Mouse (Mus musculus) lung, postnatal 25 days (tissue): ENCODE results near the gene Ermp1.
"Not testable (repeated sequence)": the region's sequence is repeated elsewhere in the genome, so short reads cannot be mapped to it uniquely, and the experiment has no call there.

Experiments used
- DNase-seq: peaks from one replicate; pipeline ENCODE4 v3.0.0; 2022; ENCODE audit warnings: low spot score

The Ermp1 gene

GRCm38 (mm10) chr19:29603548-29604353 lies 44.5 kb downstream of the Ermp1 start:
- DNase-seq = no peak

GRCm38 (mm10) chr19:29598981-29599380 lies 49.2 kb downstream of the Ermp1 start:
- no peak for DNase-seq

- DNase-seq = no peak
These were observed 51.2 kb downstream of the Ermp1 start for GRCm38 (mm10) chr19:29596985-29597384.

GRCm38 (mm10) chr19:29596276-29596675 lies 51.9 kb downstream of the Ermp1 start:
- no peak for DNase-seq

- not testable (repeated sequence) for DNase-seq
These were observed 54.4 kb downstream of the Ermp1 start for GRCm38 (mm10) chr19:29593783-29594182.

- no peak for DNase-seq
These were observed 64.5 kb downstream of the Ermp1 start for GRCm38 (mm10) chr19:29583734-29584133.

GRCm38 (mm10) chr19:29582439-29582838 lies 65.8 kb downstream of the Ermp1 start:
- DNase-seq = no peak

- DNase-seq = no peak
These were observed 81.7 kb downstream of the Ermp1 start for GRCm38 (mm10) chr19:29566512-29566911.

GRCm38 (mm10) chr19:29563258-29563779 lies 84.9 kb downstream of the Ermp1 start:
- peak; percentile 78 for DNase-seq

- DNase-seq = no peak
These were observed 85.6 kb downstream of the Ermp1 start for GRCm38 (mm10) chr19:29562603-29563002.

GRCm38 (mm10) chr19:29562166-29562565 lies 86.0 kb downstream of the Ermp1 start:
- peak; percentile 23 for DNase-seq
